Mouse (Mus musculus) C2C12 (cell line): Measurements from ENCODE around the gene Evi5l. TPM values are rescaled to one million over a fixed set of nuclear protein-coding genes. Genes with fewer than 3 reads are reported as not detected.

Experiments used
- H3K27me3 ChIP-seq: one replicate; pipeline ENCODE4 v1.6.1; 2011; ENCODE audit not compliant: control insufficient read depth, insufficient read depth, insufficient read length
- H3K36me3 ChIP-seq: one replicate; pipeline ENCODE4 v1.6.1; 2011; ENCODE audit not compliant: control insufficient read depth, insufficient read depth
- H3K4me3 ChIP-seq: one replicate; pipeline ENCODE4 v1.5.1; 2011; ENCODE audit warnings: mild to moderate bottlenecking, control low read depth; ENCODE audit not compliant: poor library complexity, insufficient read depth, severe bottlenecking
- H3K79me2 ChIP-seq: one replicate; pipeline ENCODE4 v1.6.1; 2011; ENCODE audit not compliant: control insufficient read depth, insufficient read depth
- H3K79me3 ChIP-seq: one replicate; pipeline ENCODE4 v1.6.1; 2011; ENCODE audit warnings: low read depth, control low read depth
- H3ac ChIP-seq: one replicate; pipeline ENCODE3; 2011; ENCODE audit warnings: low read depth; ENCODE audit not compliant: control insufficient read depth, insufficient read length
- CEBPB ChIP-seq: IDR thresholded peaks from one replicate; pipeline ENCODE4 v1.6.1; 2011; ENCODE audit warnings: low read depth, mild to moderate bottlenecking, control low read depth, moderate library complexity
- CTCF ChIP-seq: IDR thresholded peaks from one replicate; pipeline ENCODE4 v1.5.1; 2011; ENCODE audit not compliant: control insufficient read depth, insufficient read depth, insufficient read length
- FOSL1 ChIP-seq: IDR thresholded peaks from one replicate; pipeline ENCODE4 v1.8.0; 2011; ENCODE audit warnings: mild to moderate bottlenecking, low read length; ENCODE audit not compliant: poor library complexity, insufficient read depth, severe bottlenecking
- MAX ChIP-seq: IDR thresholded peaks from one replicate; pipeline ENCODE4 v1.6.1; 2011; ENCODE audit warnings: mild to moderate bottlenecking, control low read depth
- MYOD1 ChIP-seq: IDR thresholded peaks from one replicate; pipeline ENCODE4 v1.6.1; 2011; ENCODE audit warnings: low read depth; ENCODE audit not compliant: control insufficient read depth, insufficient read length
- MYOG ChIP-seq: IDR thresholded peaks from one replicate; pipeline ENCODE4 v1.6.1; 2011; ENCODE audit not compliant: control insufficient read depth, insufficient read length; ENCODE audit errors: extremely low read depth
- USF1 ChIP-seq: IDR thresholded peaks from one replicate; pipeline ENCODE4 v1.6.1; 2011; ENCODE audit warnings: low read depth, mild to moderate bottlenecking, control low read depth, moderate library complexity
- polyA plus RNA-seq: library from polyadenylated mRNA; unstranded; fragments of >200 nt; fragmentation: generic; extraction: Trizol; gene quantifications from one replicate; pipeline ENCODE4 v1.2.1, GENCODE M21; 2012; ENCODE audit warnings: missing spikeins

The Evi5l gene
- polyA plus RNA-seq, 1 experiment: 11.6 TPM

GRCm38 (mm10) chr8:4214006-4214980 is 47.9 kb downstream of the Evi5l start:
- no peaks in the 10 kb centered on the region for H3K79me2 ChIP-seq
- H3K4me3 ChIP-seq: no peak overlapping the region
- H3ac ChIP-seq: no peak overlapping the region
- H3K79me3 ChIP-seq: no peaks in the 10 kb centered on the region
- H3K27me3 ChIP-seq: peaks cover 10% of the 10 kb centered on the region
- no peaks in the 10 kb centered on the region for H3K36me3 ChIP-seq
- TF ChIP-seq FOSL1: no peak

DNA sequence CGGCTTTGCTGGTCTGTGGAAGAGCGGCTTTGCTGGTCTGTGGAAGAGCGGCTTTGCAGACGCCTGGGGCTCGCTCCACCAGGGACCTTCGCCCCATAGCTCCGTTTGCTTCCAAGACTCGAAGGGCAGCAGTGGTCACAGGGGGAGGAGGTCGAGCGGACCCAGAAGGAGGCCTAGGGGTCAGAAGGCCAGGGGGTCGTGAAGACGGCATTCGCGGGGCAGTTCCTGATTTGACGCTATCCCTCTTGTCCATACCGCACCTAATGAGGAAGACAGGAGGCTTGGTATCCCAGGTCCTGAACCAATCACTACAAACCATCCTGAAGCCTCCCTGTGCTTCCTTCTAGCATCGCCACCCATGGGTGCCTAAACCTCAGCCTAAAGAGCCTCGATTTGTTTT is 49.9 kb downstream of the Evi5l start:
- Histone ChIP-seq H3ac (no peak overlapping the region), H3K36me3 (no peaks in the 10 kb centered on the region), H3K79me3 (no peaks in the 10 kb centered on the region), H3K27me3 (peaks cover 10% of the 10 kb centered on the region), H3K4me3 (no peak overlapping the region), H3K79me2 (no peaks in the 10 kb centered on the region)
- no peak for TF ChIP-seq CEBPB
- no peak for TF ChIP-seq FOSL1
- no peak for TF ChIP-seq MYOD1
- TF ChIP-seq MAX: no peak

DNA sequence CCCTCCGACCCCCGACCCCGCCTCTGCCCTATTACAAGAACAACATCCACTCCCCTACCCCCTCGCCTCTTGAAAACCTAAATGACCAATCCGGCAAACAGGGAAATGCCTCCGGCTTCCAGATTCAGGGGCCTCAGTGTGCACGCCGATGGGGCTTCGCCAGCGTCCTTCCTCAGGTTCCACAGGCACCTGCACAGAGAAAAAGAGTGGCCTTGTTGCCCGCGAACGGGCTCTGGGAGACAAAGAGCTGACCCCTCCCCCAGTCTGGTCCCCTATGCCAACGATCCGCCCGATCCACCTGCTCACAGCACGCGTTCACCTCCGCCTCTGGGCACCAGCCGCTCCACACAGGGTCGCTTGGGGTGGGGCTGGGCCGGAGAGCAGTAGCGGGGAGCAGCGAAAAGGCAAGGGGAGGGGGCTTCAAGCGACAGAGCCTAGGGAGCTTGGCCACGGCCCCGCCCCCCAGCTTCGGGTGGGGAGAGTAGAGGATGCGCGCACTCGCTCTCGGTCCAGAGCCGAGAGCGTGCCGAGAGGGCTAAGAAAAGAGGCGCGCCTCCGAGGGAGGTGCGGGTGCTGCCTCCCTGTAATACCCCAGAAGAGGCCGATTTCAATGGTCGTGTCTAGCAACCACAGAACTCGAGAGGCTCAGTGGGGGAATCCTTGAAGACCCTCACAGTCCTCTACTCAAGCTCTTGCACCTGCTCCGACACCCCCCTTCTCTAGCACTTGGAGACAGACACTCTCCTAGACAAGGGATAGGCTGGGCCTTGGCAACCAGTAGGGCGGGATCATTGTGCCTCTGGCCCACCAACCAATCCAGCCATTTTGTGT is 50.6 kb downstream of the Evi5l start, which contains the start of gene Prr36:
Gene Prr36 (minus strand): TSS at position 669 of the 831 bp plus-strand sequence.
- peaks cover 10% of the 10 kb centered on the region for H3K27me3 ChIP-seq

DNA sequence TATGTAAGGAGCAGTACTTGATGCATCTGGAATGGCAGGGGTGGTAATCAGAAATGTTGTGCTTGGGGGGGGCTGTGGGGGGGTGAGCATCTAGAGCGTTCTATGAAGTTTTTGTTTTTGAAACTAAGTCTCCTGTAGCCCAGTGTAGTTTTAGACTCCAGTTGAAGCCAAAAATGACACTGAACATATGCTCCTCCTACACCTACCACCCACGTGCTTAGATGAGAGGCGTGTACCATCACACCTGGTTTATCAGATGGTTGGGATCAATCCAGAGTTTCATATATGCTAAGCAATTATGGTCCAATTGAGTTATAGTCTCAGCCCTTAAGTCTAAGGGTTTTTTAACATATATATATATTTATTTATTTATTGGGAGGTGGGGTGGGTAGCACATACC is 53.2 kb downstream of the Evi5l start:
- no peaks in the 10 kb centered on the region for H3K79me3 ChIP-seq
- H3K27me3 ChIP-seq: peaks cover 10% of the 10 kb centered on the region
- no peak overlapping the region for H3K4me3 ChIP-seq
- no peaks in the 10 kb centered on the region for H3K36me3 ChIP-seq
- TF ChIP-seq MAX (no peak), CTCF (no peak), USF1 (no peak), MYOD1 (no peak), CEBPB (no peak), MYOG (no peak), FOSL1 (no peak)
- H3ac ChIP-seq: no peak overlapping the region
- H3K79me2 ChIP-seq: no peaks in the 10 kb centered on the region

More for the DNA sequence above, 50.6 kb downstream of the Evi5l start, which contains the start of gene Prr36:
- H3K79me2 ChIP-seq: no peaks in the 10 kb centered on the region
- H3ac ChIP-seq: no peak within 1 kb of the TSS
- no peak within 1 kb of the TSS for H3K4me3 ChIP-seq
- TF ChIP-seq CTCF (no peak), USF1 (no peak), FOSL1 (no peak), MAX (no peak), MYOD1 (no peak), MYOG (no peak), CEBPB (no peak)
- H3K36me3 ChIP-seq: no peaks in the 10 kb centered on the region
- H3K79me3 ChIP-seq: no peaks in the 10 kb centered on the region

- Histone ChIP-seq H3K79me2 (no peaks in the 10 kb centered on the region), H3K27me3 (peaks cover 2% of the 10 kb centered on the region)
- no peak for TF ChIP-seq MYOG
- TF ChIP-seq CTCF: no peak
- TF ChIP-seq MAX: no peak
- TF ChIP-seq MYOD1: no peak
- TF ChIP-seq USF1: no peak
- TF ChIP-seq FOSL1: no peak
- no peak for TF ChIP-seq CEBPB
Observed at GRCm38 (mm10) chr8:4222059-4222458, 55.7 kb downstream of the Evi5l start.

More at GRCm38 (mm10) chr8:4222059-4222458, 55.7 kb downstream of the Evi5l start:
- H3K79me3 ChIP-seq: no peaks in the 10 kb centered on the region
- no peaks in the 10 kb centered on the region for H3K36me3 ChIP-seq
- H3K4me3 ChIP-seq: no peak overlapping the region
- H3ac ChIP-seq: no peak overlapping the region
